Mouse (Mus musculus) cerebellum, adult (tissue): Measurements from ENCODE around the gene Fam221a.

Experiments used
- ATAC-seq: cut with Nextera tagmentation; 2 replicates; pipeline ENCODE4 v1.9.2; 2017; ENCODE audit warnings: mild to moderate bottlenecking, moderate library complexity, mixed read lengths; ENCODE audit not compliant: insufficient number of reproducible peaks, low FRiP score, low TSS enrichment

Fam221a gene

DNA sequence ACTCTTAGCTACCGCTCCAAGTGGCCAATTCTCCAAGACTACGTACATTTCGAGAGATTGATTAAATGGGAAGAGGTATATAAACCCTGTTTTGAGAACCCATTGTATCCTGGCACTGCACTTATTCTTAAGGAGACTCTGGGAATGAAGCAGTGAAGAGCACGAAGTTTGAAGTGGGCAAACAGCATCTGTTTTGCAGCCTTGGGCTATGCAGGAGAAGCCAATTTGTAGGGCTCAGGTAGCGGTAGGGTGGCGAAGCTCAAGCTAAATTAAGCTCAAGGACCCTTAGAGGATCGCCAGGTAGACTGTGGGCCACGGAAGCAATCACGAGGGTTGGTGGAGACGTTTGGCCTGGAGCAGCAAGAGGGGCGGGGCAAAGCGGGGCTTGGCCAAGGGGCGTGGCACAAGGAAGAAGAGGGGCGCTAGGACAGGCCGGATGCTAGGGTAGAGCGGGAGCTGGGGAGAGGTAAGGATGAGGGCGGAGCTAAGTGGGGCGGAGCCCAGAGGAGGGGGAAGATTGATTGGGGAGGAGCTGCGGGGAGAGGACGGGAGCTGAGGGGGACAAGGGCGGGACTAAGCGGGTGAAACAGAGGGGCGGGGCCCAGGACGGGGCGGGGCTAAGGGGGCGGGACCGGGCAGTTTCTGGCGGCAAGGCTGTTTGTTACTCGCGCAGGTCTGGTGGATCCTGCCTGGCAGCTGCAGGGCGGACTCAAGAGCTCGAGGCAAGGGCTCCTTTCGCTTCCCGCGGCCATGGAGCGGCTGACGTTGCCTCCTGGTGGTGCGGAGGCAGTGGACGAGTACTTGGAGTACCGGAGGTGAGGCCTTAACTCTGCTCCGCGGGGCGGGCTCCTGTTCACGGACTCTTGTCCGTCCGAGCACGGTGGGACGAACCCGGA, at the start of gene Fam221a:
TSS of gene Fam221a (plus strand) at position 581 of the 896 bp plus-strand sequence.
- peak; percentile 95 for ATAC-seq

DNA sequence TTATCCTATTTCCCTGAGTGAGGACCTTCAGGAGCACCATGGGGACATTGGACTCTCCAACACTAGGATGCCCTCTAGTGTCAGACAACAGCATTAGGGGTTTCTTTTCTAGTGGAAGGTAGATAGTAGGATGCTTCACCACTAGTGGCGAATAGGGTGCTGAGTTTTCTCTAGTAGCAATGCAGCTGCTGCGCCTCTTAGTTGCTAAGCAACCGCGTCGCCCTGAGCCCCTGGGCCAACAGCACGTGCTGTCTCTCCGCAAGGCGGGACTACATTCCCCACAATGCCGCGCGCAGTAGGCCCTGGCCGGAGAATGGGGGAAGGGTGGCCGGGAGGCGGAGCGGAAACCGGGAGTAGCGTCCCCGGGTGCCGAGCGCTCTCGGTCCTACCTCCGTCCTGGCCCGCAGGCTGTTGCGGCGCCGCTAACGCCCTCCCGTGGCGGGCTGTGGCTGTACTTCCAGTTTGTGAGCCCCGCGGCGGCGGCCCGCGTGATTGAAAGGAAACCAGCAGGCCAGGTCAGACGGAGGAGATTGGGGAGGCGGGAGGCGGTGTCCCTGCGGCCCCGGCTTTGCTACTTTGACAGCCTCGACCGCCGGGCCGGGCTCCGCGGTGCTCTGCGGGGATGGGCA, 48.5 kb upstream of the Fam221a start, which contains the start of gene Ccdc126:
TSS of gene Ccdc126 (plus strand) at position 309 of the 629 bp plus-strand sequence.
- ATAC-seq = peak; percentile 98

DNA sequence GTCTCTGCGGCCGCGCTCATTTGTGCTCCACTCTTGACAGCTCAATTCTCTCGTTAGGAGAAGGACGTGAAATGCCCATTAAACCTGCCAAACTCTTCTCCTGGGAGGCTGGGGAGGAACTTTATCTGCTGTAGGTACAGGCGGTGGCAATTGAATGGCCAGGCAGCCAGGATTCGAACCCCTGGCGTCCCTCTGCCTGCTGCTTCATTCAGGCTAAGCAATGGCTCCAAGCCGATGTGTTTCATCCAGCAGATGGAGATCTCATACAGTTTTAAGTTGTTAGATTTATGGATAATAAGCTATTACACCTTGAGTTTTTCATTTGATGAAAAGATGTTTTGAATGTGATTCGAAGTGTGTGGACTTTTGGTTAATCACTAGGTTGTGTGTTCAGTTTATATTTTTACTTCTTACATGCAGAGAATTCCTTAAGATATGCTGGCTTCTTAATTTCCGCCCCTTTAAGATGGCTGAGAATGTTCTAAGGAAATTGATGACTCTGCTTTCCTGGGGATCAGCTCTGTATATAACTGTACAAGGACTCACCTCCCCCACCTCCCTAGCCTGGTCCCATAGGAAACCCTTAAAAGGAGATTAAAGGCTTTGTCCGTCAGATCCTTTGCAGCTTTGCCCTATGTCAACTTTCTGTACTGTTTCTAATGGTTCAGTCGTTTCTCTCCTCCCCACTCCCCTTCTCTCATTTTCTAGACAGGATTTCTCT, 47.8 kb upstream of the Fam221a start:
- ATAC-seq = no peak; the same call in 1 of the 2 replicates

DNA sequence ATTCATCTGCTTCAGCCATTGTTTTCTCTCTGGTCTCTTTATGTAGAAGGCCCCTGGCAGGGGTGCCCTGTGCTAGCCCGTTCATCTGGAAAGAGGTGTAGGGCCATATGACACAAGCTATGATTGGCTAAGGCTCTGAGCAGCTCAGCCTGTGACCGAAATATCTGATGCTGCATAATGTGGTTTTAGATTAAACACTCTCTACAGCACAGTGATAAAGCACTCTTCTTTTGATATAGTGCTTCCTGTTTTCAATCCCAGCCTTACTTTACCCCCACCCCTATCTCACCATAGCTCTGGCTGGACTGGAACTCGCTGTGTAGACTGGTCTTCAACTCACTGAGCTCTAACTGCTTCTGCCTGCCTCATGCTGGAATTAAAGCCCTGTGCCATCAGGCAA, 46.2 kb upstream of the Fam221a start:
- no peak for ATAC-seq

DNA sequence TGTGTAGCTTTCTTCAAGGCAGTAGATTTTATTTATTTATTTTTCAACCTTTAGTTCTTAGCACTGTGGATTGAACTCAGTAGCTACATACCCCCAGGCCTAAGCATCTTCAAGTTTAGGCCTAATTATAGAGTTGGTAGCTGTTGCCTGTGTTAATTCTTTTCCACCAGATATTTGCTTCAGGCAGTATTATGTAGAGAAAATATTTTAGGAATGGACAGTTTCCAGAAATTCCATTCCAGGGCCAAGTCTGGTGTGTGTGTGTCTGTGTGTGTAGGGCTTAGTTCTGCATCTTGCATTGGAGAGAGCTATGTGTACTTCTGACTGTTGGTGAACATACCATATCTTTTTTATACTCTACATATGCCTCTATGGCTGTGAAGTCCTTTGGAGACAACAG, 45.5 kb upstream of the Fam221a start:
- no peak for ATAC-seq

DNA sequence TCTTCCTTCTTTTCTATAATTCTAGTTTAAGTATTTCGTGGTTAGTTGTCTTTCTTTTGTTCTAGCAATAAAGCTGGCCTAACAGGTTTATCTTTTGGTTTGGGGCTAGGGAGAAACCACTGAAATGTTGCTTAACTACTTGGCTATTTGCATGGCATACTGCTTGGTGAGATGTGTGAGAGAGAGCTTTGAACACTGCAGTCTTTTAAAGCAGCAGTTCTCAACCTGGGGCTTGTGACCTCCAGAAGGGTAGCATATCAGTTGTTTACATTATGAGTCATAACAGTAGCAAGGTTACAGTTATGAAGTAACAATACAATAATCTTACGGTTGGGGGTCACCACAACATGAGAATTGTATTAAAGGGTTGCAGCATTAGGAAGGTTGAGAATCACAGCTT, 44.6 kb upstream of the Fam221a start:
- no peak for ATAC-seq

DNA sequence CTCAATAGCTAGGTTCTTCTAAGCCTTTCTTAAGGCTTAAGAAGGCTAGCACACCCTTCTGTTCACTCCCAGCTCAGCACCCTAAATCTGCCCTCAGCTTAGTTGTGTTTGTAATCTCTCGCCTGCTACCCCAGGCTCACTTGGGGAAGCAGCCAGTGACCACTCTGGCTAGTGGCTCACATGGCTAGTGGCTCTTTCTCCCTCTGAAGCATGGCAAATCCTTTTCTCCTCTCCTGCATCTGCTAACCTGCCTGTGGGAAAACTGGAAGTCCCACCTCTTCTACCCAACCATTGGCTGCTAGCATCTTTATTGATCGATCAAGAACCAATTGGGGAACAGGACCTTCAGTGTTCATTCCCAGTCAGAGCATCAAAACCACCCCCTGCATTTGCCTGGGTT, 43.0 kb upstream of the Fam221a start:
- ATAC-seq = no peak

DNA sequence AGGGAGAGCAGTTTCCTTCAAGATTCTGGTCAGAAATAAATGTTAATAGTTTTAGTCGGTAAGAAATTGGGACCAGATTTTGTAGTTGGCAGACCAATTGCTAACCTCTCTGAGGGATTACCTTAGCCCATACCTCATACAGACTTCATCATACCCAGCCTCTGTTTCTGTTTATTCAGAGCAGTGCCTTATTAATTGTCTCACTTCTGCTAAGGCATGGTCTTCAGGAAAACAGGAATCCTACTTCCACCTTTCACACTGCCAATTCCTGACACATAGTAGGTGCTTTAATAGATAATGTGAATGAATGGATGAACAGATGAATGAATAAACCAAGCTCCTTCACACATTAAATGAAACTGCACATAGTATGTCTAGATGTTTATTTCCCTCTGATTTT, 42.2 kb upstream of the Fam221a start:
- ATAC-seq = no peak

DNA sequence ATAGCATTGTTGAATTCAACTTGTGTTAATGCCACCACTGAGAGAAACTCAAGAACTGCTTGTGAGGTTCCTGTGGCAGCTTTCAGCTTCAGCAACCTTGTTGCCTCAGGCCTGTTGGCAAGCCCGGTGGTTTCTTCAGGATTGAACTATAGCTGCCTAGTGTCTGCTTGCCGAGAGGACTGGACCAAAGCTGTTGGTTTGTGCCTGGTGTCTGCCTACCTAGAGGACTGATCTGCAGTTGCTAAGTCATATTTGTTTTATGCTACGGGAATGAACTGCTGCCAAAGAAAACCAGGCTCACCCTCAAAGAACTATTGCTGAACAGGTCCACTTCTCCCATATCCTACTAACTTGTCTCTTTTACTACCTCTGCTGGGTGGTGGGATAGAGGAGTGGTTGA, 40.7 kb upstream of the Fam221a start:
- ATAC-seq = no peak

DNA sequence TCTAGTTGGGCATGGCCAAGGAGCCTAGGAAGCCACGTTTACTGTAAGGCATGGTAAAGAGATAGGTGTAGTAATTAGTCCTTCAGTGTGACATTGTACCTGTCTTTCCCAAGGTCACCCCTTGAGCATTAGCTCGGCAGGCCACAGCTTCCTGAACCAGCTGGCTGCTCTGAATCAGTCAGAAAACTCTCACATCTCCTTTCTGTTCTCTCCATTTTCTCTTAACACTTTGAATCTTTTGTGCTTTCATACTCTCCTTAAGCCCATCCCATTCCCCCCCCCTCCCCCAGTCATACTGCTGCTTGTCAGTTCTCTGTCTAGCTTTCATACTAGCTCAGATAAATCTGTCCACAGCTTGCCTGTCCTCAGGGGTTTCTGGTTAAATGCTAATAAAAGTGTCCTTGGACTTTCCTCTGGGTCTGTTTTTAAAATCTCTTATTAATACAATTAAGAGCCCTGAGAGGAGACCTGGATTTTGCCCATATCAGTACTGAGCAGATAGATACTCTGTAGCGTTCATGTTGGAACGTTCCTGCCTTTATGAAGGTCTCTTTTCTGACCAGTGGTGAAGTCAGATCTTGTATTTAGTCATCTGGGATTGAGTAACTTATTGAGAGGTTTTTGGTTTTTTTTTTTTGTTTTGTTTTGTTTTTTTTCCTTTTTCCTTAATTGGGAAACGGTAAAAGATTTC, 36.0 kb upstream of the Fam221a start:
- ATAC-seq = no peak

DNA sequence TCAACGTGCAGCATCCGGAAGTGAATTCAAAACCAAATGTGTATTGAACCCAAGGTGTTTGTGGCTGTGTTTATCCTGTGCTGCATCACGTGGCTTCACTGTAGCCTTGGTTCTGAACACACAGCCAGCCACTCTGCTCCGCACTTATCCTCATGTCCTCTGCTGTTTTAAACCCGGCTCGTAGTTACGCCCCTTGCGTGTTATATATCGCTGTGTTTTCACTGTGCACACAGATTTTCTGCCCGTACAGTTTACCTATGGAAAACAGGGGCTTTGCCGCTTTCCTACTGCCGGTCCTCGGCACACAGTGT, 35.5 kb upstream of the Fam221a start:
- ATAC-seq = no peak

DNA sequence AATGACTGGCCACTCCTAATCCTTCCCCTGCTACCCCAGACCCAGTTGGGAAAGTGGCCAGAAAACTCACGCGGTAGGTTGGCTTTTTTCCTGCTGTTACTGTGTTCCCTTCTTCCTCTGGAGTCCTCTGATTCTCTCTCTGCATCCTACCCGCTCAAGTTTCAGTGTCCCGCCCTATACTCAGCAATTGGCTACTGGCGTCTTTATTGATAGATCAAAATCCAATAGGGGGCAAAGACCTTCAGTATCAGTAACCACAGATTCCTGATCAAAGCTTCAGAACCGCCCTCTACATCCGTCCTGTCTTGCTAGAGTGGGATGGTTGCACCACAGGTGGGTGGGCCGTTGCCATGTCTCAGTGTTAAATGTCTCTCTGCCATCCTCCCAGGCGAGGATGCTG, 29.0 kb upstream of the Fam221a start:
- no peak for ATAC-seq

DNA sequence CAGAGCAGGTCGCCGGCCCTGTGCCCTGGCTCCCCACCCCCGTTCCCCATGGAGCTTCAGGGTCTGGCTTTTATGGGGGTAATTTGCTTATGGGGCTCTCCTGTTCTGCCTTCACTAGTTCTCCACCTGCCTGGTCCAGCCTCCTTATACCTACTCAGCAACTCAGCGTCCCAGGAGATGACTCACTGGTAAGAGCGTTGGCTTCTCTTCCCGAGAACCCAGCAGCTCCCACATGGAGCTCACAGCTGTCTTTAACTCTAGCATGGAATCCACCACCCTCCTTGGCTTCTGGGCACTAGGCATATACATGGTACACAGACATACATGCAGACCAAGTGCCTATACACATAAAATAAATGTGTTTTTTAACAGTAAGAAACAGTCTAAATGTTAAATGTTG, 28.4 kb upstream of the Fam221a start:
- ATAC-seq = no peak

DNA sequence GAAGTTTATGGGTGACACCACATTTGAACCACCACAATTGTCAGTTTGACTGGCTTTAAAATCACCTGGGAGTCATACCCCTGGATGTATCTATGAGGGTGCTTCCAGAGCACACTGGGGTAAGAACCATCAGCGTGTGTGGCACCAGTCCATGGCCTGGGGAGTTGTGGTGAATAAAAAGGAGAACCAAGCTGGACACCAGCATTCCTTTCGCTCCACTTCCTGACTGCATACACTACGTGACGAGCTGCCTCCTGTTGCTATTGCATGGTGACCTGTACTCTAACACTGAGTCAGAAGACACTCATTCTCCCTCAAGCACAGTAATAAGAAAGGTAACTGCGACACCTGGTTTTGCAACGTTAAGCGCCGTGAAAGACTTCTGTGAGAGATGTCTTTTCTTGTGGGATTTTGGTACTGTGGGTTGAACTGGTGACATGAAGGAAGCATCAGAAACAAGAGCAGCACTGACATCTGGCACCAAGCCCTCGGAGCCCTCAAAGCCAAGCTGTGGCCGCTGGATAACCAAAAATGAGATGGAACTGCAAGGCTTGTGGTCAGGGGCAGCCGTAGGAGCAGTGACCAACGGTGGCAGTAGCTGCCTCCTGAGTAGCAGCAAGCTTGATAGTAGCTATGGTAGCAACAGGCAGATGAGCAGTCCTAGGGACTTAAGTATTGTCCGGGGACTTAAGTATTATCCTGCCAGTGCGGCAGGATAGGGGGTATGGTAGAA, 23.6 kb upstream of the Fam221a start:
- ATAC-seq = no peak

DNA sequence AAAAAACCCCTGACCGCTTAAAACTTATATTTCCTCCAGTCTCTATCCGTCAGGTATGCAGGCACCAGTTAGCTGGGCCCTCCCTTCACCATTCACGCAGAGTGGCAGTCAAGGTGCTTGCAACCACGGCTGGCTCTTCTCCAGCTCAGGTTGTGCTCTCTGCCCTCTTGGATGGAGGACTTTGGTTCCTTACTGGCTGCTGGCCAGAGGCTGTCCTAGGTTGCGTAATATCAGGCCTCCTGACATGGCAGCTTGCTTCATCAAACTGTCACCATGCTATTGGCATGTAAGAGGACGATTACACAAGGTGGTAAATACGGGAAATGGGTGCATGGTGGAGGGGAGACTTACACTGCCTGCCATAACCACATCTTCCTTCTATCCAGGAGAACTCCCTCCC, 17.7 kb upstream of the Fam221a start:
- ATAC-seq = no peak

DNA sequence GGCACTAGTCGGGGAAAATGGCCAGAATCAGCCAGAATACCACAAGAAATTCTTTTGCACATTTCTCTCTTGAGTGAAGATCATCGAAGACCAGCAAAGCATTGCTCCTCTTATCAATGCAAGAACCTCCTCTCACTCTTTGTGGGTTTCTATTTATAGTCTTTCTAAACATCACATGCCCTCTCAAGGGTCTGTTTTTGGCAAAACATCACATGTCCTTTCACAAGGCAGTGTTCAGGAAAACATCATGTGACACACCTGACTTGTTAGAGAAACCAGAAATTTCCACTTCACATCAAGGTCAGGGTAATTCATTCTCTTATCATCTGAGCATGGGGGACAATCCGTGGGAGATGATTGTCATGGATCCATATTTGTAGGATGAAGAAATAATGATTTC, 12.9 kb upstream of the Fam221a start:
- ATAC-seq = no peak

DNA sequence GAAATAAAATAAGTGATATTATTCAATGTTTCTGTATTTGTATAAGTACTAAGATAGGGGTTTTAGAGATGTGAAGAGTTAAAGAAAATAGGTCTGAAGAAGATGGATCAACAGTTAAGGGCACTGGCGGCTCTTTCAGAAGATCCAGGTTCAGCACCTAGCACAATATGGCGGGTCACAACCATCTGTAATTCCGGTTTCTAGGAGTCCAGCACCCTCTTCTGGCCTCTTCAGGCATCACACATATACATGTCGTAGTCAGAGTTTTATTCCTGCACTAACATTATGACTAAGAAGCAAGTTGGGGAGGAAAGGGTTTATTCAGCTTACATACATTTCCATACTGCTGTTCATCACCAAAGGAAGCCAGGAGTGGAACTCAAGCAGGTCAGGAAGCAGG, 12.4 kb upstream of the Fam221a start:
- ATAC-seq = no peak

DNA sequence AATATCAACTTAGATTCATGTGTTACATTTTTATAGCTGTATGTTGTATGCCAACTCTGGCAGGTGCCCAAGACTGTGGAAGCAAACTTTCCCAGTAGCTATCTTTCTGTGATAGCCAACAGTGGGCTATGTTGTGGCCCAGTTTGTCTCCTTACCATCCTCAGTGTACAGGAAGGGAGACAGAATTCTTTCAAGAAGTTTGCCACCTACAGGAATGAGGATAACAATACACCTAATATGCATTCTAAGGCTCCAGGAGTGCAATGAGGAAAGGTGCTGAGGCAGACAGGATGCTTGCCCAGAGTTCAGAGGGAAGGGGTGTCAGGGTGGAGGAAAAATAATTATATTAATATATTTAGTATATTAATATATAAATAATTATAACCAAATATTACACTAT, 7.1 kb upstream of the Fam221a start:
- ATAC-seq = no peak

DNA sequence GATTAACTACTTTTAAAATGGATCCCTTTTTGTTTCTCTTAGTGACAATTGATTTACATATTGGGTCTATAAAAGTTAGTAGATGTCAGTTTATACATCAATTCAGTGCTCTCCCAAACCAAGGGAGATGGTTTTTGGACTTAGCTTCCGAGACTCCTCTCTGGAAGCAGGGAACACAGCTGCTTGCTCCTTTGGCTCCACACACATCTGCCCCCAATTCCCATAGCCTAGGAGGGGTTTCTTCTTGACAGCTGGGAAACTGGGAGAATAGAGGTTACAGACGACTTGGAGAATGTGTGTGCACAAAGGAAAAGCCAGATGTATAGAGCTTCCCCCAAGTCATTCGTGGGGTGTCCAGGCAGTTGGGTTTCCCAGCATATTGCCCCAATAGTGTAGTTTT, 673 bp downstream of the Fam221a start:
- ATAC-seq = no peak

DNA sequence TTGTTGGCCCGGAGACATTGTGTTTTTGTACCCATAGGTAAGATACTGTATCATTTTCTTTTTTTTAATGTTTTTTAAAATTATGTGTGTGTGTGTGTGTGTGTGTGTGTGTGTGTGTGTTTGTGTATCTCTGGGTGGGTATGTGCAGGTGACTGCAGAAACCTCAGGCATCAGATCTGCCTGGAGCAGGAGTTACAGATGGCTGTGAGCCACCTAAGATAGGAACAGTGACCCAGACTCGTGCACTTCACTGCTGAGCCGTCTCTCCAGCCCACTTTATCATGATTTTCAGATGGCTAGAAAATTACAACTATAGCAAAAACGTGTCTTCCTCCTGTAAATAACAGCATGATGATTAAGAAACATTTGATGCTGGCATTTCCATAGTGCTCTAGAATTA, 5.2 kb downstream of the Fam221a start:
- no peak for ATAC-seq
